Mouse (Mus musculus) right cerebral cortex, postnatal 14 days (tissue): Measurements from ENCODE around the gene Zfp382.
"Not testable (repeated sequence)": the region's sequence is repeated elsewhere in the genome, so short reads cannot be mapped to it uniquely, and the experiment has no call there.

ENCODE experiments used
- DNase-seq: peaks from one replicate; pipeline ENCODE4 v3.0.0; 2022

Gene Zfp382

GRCm38 (mm10) chr7:30121308-30122187, at the start of gene Zfp382:
Gene Zfp382 (plus strand): TSS chr7:30121942.
- peak; percentile 90 for DNase-seq

GRCm38 (mm10) chr7:30072146-30073028, 49.4 kb upstream of the Zfp382 start, which contains the start of gene Zfp82:
Gene Zfp82 (minus strand): TSS chr7:30072900.
- peak; percentile 79 for DNase-seq

GRCm38 (mm10) chr7:30086524-30086923, 35.2 kb upstream of the Zfp382 start:
- DNase-seq, result peak; percentile 52

GRCm38 (mm10) chr7:30089405-30089804, 32.3 kb upstream of the Zfp382 start:
- no peak for DNase-seq

DNA sequence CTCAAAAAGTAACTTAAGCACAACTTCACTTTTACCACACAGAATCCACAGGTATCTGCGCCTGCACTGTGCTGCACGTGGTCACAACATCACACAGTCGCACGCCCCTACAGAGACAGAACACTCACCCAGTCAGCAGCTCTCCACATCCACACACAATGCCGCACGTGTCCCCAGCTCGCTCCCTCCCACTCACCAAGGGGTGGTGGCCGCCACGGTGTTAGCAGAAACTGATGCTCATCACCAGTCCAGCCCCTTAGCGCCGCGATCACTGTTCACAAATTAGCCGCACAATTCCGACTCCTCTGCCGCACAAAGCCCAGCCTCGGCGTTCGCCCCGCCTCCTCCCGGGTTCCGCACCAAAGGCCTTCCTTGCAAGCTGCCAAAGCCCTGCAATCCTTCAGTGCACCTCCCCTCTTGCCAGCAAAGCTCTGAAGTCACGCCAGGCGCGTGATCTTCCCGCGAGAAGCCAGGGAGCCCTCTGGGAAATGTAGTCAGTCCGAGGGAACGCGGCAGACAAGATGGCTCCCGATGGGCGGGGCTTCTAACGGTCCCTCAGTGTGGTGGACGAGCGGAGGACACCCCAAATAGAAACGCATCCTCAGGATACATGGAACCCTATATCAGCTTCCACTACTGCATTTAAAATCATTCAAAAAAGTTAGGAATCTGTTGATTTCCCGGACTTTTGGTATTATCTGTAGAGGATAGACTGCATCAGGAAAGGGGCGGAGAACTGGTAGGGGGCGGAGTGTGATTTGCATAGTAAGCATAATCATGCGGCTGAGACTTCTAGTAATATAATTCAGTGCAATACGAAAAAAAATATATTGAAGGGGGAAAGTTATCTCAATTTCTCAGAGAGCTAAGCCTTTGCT, 31.4 kb upstream of the Zfp382 start, which contains the start of the genes Gm26920 and Zfp566:
Gm26920 (minus strand) TSS at position 319 of the 878 bp plus-strand sequence.
Zfp566 (minus strand) TSS at position 436 of the 878 bp plus-strand sequence.
- peak; percentile 91 for DNase-seq

DNA sequence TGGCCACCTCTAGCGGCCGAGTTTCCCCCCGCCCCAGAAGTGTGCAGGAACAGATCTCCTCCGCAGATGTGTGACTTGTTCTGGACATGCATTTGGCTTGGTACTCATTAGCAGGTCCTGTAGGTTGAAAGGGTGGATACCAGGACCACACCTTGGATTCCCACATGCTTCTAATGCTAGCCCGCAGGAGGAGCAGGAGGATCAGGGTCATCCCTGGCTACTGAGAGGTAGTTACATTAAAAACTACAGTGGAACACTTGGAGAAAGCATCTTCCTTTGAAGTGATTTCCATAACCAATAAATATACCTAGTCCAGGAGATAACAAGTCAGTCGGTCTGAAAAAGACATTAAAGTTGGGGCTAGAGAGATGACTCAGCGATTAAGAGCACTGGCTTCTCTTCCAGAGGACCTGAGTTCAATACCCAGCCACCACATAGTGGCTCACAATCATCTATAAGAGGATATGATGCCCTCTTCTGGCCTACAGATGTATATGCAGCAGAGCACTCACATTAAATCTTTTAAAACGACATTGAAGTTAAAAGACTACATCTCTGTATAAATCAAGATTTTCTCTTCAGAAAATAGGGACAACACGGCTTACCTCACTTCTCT, 30.7 kb upstream of the Zfp382 start:
- DNase-seq, result no peak

DNA sequence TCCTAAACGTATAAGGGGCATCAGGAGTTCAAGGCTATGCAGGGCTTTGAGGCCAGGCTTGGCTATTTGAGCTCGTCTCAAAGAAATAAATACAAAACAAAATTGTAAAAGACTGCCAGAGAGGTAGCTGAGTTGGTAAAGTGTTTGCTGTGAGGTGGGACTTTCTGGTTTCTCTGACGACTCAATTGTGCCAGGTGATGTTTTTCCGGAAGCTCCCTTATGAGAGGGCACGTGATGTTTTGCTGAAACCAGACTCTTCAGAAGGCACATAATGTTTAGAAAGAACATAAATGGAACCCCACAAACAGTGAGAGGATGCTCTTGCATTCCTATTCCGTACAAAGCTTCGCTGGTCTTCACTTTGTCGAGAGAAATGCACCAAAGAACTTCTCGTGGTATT, 29.1 kb upstream of the Zfp382 start:
- no peak for DNase-seq

DNA sequence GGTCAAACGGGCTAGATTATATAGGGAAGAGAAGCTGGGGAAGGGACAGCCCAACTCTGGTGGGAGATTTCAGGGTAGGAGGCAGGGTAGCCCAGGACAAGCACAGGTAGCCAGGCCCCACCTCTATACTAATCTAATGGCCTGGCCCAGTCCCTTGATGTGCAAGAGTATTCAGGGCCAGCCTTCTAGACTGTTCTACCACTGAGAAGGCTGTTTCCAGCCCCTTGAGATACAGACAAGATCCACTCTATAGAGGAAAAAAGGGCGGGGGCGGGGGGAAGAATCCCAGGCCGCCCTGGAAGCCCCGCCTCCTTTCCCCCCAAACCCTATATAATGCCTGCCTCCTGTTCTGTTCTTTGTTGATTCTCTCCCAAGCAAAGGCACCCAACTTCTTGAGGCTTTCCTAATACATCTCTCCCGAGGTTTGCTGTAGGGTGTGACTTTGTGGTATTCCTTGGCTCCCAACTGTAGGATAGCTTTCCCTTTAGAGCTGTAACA, 27.8 kb upstream of the Zfp382 start:
- DNase-seq, result no peak

DNA sequence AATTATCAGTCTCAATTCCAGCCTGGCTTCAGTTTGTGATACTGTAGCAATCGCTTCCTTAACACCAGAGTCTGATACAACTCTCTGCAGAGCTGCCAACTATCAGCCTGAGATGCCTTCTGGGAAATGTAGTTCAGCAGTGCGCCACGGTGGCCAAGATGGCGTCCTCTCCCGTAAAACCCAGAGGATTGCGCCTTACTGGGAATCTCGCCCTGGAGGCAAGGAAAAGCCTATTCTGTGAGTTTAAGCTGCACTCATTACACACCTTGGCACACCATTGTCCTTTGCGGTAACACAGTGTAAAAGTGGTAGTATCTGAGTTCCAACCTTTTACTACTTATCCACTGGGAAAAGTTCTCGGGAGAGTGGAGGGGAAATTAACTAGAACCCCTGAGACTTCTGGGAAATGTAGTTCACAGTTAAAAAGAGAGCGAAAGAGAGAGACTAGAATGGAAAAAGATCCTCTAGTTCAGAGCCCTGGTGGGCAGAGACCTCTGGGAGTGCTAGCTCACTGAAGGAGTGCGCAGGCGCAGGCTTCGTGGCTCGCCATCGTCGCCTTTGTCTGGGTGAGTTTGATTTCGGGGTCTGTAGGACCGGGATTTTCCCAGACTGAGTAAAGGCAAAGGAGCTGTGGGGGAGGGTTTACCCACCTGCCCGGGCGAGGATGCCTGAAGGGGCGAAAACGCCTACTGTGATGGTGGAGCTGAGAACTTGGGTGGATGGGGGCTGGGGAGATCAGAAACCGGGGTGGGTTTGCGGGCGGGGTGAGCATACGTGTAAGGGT, 26.9 kb upstream of the Zfp382 start, which contains the start of gene Zfp260:
Zfp260 (plus strand) TSS at position 132 of the 784 bp plus-strand sequence.
- peak; percentile 88 for DNase-seq

GRCm38 (mm10) chr7:30095551-30096125, 26.1 kb upstream of the Zfp382 start:
- no peak for DNase-seq

GRCm38 (mm10) chr7:30099297-30099696, 22.4 kb upstream of the Zfp382 start:
- peak; percentile 86 for DNase-seq

- DNase-seq, result no peak
Measured at GRCm38 (mm10) chr7:30116076-30116475, 5.7 kb upstream of the Zfp382 start.

GRCm38 (mm10) chr7:30117935-30118334, 3.8 kb upstream of the Zfp382 start:
- not testable (repeated sequence) for DNase-seq

DNA sequence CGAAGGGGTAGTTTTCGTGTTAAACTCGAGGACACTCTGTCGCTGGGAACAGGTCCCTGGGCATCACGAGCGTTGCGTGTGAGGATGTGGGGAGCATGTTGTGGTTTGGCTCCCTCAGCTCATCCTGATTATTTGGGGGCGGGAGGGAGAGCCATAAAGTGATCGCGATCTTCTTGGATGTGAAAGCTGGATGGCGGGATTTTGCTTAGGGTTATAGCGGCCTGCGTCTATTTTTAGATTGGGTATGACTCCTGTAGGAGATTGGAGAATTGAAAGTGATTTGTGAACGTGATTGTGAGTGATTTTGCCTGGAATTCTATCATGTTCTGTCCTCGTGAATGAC, 417 bp downstream of the Zfp382 start:
- no peak for DNase-seq

DNA sequence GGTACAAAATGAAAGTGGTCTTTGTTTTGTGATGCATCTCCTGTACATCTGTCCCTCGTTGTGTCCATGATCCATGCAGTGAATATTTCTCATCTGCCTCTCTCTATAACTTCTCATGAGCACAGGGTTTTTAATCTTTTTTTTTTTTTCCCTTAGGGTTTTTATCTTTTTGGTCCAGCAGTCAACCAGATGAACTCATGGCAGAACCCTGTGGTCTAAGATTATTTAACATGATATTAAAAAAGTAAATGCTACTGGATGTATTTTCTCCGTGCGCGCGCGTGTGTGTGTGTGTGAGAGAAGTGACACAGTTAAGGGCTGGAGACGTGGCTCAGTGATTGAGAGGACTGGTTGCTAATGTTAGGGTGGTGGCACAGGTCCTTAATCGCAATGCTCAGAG, 8.2 kb downstream of the Zfp382 start:
- DNase-seq, result no peak

- DNase-seq, result no peak
Measured at GRCm38 (mm10) chr7:30132396-30132795, 10.7 kb downstream of the Zfp382 start.

DNA sequence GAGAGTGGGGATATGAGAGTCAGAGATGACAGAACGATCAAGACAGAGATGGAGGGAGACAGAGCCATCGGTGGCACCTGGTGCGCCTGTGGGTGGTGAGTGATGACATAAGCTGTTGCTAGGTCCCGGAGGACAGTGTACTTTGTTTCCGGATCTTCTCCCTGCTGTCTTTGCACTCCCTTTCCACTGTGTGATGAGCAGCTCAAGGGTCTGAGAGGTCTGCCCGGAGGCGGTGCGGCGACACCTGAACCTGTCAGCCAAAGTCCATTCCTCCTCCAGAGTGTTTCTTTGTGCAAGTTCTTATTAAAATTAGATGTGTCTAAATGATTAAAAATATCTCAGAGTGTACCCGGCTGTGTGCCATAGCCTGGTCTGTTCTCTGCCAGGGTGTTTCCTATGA, 15.1 kb downstream of the Zfp382 start:
- DNase-seq, result no peak

DNA sequence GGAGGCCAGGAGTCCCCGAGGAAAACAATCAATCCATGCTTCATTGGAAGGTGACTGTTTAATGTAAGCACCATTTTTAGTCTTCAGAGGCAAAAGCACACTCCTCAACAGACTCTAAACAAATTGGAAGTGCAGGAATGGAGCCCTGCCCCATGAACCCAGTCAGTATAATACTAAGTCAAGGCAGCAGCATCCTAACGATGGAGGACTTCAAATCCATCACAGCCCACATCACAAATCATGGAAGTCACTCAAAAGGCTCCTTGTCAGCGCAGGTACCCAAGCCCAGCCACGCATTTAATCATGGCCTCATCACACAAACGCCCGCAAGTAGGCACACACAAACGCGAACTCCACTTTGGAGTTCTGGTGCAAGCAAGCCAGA, 21.4 kb downstream of the Zfp382 start:
- no peak for DNase-seq

- peak; percentile 72 for DNase-seq
Measured at GRCm38 (mm10) chr7:30143555-30144209, 21.9 kb downstream of the Zfp382 start.

DNA sequence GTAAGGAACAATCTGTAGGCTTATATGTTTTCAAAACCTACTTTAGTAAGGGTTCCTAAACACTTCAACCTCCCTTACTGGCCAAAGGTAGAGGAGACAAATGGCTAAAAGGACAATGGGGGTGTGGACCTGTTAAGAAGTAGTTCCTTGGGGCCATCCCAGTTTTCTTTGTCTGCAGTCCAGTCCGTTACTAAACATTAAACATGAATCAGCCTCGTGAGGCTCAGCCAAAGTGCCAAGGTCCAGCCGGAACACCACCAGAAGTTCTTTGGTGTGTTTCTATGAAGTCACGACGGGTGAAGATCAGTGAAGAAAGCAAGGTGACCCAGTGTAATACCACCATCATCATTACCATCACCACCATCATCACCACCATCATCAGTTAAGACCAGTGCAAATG, 25.3 kb downstream of the Zfp382 start:
- no peak for DNase-seq
